Mouse (Mus musculus) left cerebral cortex, postnatal 25 days (tissue): Measurements from ENCODE around the gene Larp7. TPM values are rescaled to one million over a fixed set of nuclear protein-coding genes. Genes with fewer than 3 reads are reported as not detected.

ENCODE experiments used
- DNase-seq, 2 experiments: peaks; one replicate each; pipeline ENCODE4 v3.0.0; 2022; ENCODE audit warnings: low spot score in 2 of 2, mixed read lengths in 1 of 2
- intact Hi-C: fragments of 180-260 bp; cut with DNase I; formaldehyde crosslinking; loops from one replicate; pipeline ENCODE4 v1.15.1; 2025
- microRNA-seq, 2 experiments: library from miRNA; unstranded; fragments of <30 nt; microRNA quantifications; one replicate each; pipeline ENCODE4 v1.2.0; 2022
- total RNA-seq, 2 experiments: library from RNA; stranded (reverse); gene quantifications; 2 replicates each; pipeline ENCODE4 v1.2.3; 2021

Larp7 gene
- total RNA-seq, 2 experiments from 2014 or later: 17.8 to 20.1 TPM

- intact Hi-C loops: no loop called here
- no peak for DNase-seq
These were observed 37.9 kb downstream of the Larp7 start for GRCm38 (mm10) chr3:127515251-127515650.

- no peak for DNase-seq
- intact Hi-C loops: no loop called here
These were observed 39.5 kb downstream of the Larp7 start for GRCm38 (mm10) chr3:127513699-127514098.

GRCm38 (mm10) chr3:127512794-127513335, 40.3 kb downstream of the Larp7 start:
- no peak for DNase-seq
- intact Hi-C loops: no loop called here

GRCm38 (mm10) chr3:127511786-127512746, 41.1 kb downstream of the Larp7 start:
- intact Hi-C loops: no loop called here
- peak; percentile 31 to 57 for DNase-seq

- intact Hi-C loops: no loop called here
- no peak for DNase-seq
These were observed 45.0 kb downstream of the Larp7 start for GRCm38 (mm10) chr3:127507878-127508783.

GRCm38 (mm10) chr3:127498742-127499400, 54.3 kb downstream of the Larp7 start, which contains the start of gene Ank2:
Ank2 (minus strand) TSS chr3:127499350.
- peak; percentile 61 to 83 for DNase-seq
- intact Hi-C loops: loop anchor here (2.0 kb wide), 1 partner anchor 54 kb away; the partner anchor contains the start of genes Larp7 and Zgrf1

- intact Hi-C loops: loop anchor here (2.0 kb wide), 1 partner anchor 55 kb away; the partner anchor contains the start of genes Larp7 and Zgrf1
- peak; percentile 51 to 67 for DNase-seq
These were observed 54.9 kb downstream of the Larp7 start for GRCm38 (mm10) chr3:127498197-127498741.

- intact Hi-C loops: no loop called here
- DNase-seq: no peak
These were observed 60.5 kb downstream of the Larp7 start for GRCm38 (mm10) chr3:127492663-127493062.

GRCm38 (mm10) chr3:127487302-127487701, 65.8 kb downstream of the Larp7 start:
- peak; percentile 30 to 37 for DNase-seq
- intact Hi-C loops: no loop called here

Small RNAs within 50 kb of the gene (microRNA-seq; reads per million reads assigned to microRNA genes)
- gene Mir302a (0.34 to 0.74 reads per million in 2 experiments), gene Mir302b (0.34 to 0.74 reads per million in 2 experiments), gene Mir302c (0 reads per million in 2 experiments), gene Mir302d (0.74 to 1.0 reads per million in 2 experiments), gene Mir367 (0 reads per million in 2 experiments)

Other genes starting within 250 kb of the Larp7 start
- 100 to 1,000 TPM; 905 to 944 TPM for gene Ank2, start 54.0 kb downstream of the Larp7 start, total RNA-seq
- gene Zgrf1, start 140 bp upstream of the Larp7 start, total RNA-seq: 1 to 10 TPM; 2.4 to 2.6 TPM
- gene Neurog2, start 79.8 kb upstream of the Larp7 start, total RNA-seq: 1 to 10 TPM in 1 of 2 experiments, under 1 TPM in 1; 0.48 to 1.2 TPM
- gene Alpk1, start 227.2 kb upstream of the Larp7 start, total RNA-seq: 1 to 10 TPM; 4.4 to 4.6 TPM
- 1 to 10 TPM; 5.5 to 6.0 TPM for gene Tifa, start 236.5 kb upstream of the Larp7 start, total RNA-seq